Mouse (Mus musculus) inflammation-experienced regulatory T-cells, adult 16 weeks (primary cell): Measurements from ENCODE around the gene Clec10a. TPM values are rescaled to one million over a fixed set of nuclear protein-coding genes. Genes with fewer than 3 reads are reported as not detected.

ENCODE experiments used
- polyA plus RNA-seq: library from polyadenylated mRNA; unstranded; fragments of 100-300 nt; shearing (Covaris generic); gene quantifications from one replicate; pipeline ENCODE4 v1.2.1, GENCODE M21; 2017

Gene Clec10a
- not detected for polyA plus RNA-seq

GRCm38 (mm10) chr11:70155897-70156296 is at the start of gene Clec10a:
TSS of gene Clec10a (plus strand) at chr11:70156197.

GRCm38 (mm10) chr11:70129926-70130379 is 26.0 kb upstream of the Clec10a start, which contains the start of gene Mgl2:
TSS of gene Mgl2 (plus strand) at chr11:70130329.

GRCm38 (mm10) chr11:70212423-70212822 is 56.4 kb downstream of the Clec10a start, which contains the start of gene Slc16a11:
TSS of gene Slc16a11 (plus strand) at chr11:70212752.

Other genes starting within 250 kb of the Clec10a start
- gene Gps2, start 242.3 kb upstream of the Clec10a start, polyA plus RNA-seq: 163 TPM
- gene Eif5a, start 234.2 kb upstream of the Clec10a start, polyA plus RNA-seq: 1,233 TPM
- not detected for gene Ybx2, start 220.4 kb upstream of the Clec10a start, polyA plus RNA-seq
- gene Slc2a4, start 208.0 kb upstream of the Clec10a start, polyA plus RNA-seq: not detected
- gene Cldn7, start 191.4 kb upstream of the Clec10a start, polyA plus RNA-seq: not detected
- gene Ctdnep1, start 175.0 kb upstream of the Clec10a start, polyA plus RNA-seq: 36.6 TPM
- 70.7 TPM for gene Elp5, start 173.7 kb upstream of the Clec10a start, polyA plus RNA-seq
- gene Gabarap, start 165.1 kb upstream of the Clec10a start, polyA plus RNA-seq: 438 TPM
- gene Phf23, start 160.4 kb upstream of the Clec10a start, polyA plus RNA-seq: 117 TPM
- 25.7 TPM for gene Dvl2, start 155.6 kb upstream of the Clec10a start, polyA plus RNA-seq
- gene Acadvl, start 140.8 kb upstream of the Clec10a start, polyA plus RNA-seq: 152 TPM
- 11.7 TPM for gene Dlg4, start 139.3 kb upstream of the Clec10a start, polyA plus RNA-seq
- not detected for gene Asgr1, start 102.1 kb upstream of the Clec10a start, polyA plus RNA-seq
- not detected for gene Asgr2, start 63.6 kb upstream of the Clec10a start, polyA plus RNA-seq
- not detected for gene Mgl2, start 25.9 kb upstream of the Clec10a start, polyA plus RNA-seq
- gene Slc16a11, start 56.6 kb downstream of the Clec10a start, polyA plus RNA-seq: 0.94 TPM
- 5.5 TPM for gene Slc16a13, start 64.9 kb downstream of the Clec10a start, polyA plus RNA-seq
- 0.51 TPM for gene Bcl6b, start 73.6 kb downstream of the Clec10a start, polyA plus RNA-seq
- gene 0610010K14Rik, start 81.7 kb downstream of the Clec10a start, polyA plus RNA-seq: 171 TPM
- 5.5 TPM for gene Gm21988, start 83.6 kb downstream of the Clec10a start, polyA plus RNA-seq
- 272 TPM for gene Rnasek, start 83.6 kb downstream of the Clec10a start, polyA plus RNA-seq
- not detected for gene Alox12, start 99.2 kb downstream of the Clec10a start, polyA plus RNA-seq
- gene Alox12e, start 166.4 kb downstream of the Clec10a start, polyA plus RNA-seq: not detected
- 0.24 TPM for gene Alox15, start 195.8 kb downstream of the Clec10a start, polyA plus RNA-seq